Mouse (Mus musculus): ENCODE results near the gene Gm4969. TPM values are rescaled to one million over a fixed set of nuclear protein-coding genes. Genes with fewer than 3 reads are reported as not detected.
A peak's percentile ranks its signal among the peaks of the same experiment; 100 is the strongest.
"Not testable (repeated sequence)": the region's sequence is repeated elsewhere in the genome, so short reads cannot be mapped to it uniquely, and the experiment has no call there.

Gene Gm4969
- total RNA-seq (2021), result under 1 TPM; 0.16 to 0.40 TPM
- long read RNA-seq, experiment 1, result 0 reads
- long read RNA-seq, experiment 2, partial matches to known transcripts, result 0 of 1 reads
- long read RNA-seq, experiment 2, other reads (novel, unspliced or antisense), result 1 of 1 reads

DNA sequence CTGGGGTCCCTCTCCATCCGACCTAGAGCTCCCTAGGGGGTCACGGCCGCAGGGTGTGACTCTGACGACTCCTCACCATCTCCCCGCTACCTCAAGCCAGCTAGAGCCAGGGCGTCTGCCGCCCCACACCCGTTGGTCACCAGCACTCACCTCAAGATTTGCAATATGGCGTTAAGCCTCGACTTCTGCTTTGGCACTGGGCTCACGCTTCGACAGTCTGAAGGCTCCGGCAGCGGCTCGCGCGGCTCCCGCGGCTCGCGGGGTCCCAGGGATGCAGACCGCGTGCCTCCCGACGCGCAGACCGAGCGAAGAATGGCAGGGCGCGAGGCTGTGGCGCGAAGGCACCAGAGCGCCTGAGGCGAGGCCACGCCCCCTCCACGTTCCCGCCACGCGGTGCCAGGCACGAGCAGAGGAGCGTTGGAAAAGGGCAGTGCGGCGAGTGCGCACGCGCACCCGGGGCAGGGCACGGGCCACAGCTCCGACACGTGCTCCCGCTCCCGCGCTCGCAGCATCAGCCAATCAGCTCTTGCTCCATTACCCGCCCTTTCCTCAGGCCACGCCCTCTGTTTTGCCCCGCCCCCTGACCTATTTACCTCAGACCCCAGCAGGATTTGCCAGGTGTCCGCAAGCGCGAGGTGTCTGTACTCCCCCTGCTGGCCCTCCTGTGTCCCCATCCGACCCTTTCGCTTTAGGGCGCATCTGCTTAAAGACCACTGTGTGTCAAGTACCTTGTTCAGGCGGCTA, at the start of gene Gm4969:
TSS of gene Gm4969 (minus strand) at position 341 of the 744 bp plus-strand sequence.
- peak; percentile 34 to 37 for DNase-seq (ENCODE audit: low spot score in 2 of 2)

DNA sequence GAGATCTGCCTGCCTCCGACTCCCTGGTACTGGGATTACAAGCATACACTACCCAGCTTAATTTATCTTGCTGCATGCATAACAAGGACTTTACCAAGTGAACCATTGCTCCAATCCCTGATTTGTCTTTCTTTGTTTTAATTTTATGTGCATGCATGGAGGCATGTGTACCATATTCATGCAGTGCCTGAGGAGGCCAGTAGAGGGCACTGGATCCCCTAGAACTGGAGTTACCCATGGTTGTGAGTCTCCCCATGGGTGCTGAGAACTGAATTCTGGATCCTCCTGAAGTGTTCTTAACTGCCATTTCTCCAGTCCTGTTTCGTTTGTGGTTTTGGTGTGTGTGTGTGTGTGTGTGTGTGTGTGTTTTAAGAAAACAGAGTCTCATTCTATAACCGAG, 48.8 kb upstream of the Gm4969 start:
- DNase-seq (ENCODE audit: low spot score in 2 of 2), result no peak

- no peak for DNase-seq (ENCODE audit: low spot score in 2 of 2)
Observed at GRCm38 (mm10) chr7:19165656-19166423, 47.7 kb upstream of the Gm4969 start, which contains the start of gene Gipr. TSS of gene Gipr (minus strand) at chr7:19166127.

DNA sequence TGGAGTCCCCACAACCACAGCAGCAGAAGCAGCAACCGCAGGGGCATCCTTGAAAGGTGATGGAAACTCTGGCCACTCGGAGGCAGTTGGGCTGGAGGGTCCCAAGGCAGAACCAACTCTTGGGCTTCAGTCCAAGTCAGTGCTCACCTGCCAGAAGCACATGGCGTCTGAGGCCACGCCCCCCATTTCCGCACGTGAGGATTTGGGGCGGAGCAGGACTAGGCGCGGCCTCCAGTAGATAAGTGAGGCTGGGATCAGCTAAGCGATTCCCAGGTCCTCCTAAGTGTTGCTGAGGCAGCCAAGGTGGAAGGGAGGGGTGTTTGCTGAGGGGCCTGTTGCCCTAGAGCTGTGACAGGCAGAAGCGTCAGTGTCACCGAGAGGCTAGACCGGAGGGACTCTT, 46.8 kb upstream of the Gm4969 start:
- DNase-seq (ENCODE audit: low spot score in 2 of 2), result no peak

DNA sequence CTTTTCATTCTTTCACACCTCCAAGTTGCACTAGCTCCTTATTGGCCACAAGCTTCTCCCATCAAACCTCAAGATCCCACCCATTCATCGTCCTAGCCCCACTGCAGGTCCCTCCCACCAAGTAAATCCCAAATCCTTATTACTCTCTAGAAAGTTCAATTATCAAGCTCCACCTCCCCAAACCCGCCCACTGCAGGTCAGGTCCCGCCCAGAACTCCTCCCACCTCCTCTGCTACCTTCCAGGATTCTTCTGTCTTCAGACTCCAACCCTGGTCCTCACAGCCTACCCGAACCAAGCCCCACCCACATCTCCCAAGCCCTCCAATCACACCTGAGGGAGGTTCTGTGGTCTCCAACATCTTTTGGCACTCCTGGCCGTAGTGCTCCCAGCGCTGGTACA, 46.0 kb upstream of the Gm4969 start:
- no peak for DNase-seq (ENCODE audit: low spot score in 2 of 2)

DNA sequence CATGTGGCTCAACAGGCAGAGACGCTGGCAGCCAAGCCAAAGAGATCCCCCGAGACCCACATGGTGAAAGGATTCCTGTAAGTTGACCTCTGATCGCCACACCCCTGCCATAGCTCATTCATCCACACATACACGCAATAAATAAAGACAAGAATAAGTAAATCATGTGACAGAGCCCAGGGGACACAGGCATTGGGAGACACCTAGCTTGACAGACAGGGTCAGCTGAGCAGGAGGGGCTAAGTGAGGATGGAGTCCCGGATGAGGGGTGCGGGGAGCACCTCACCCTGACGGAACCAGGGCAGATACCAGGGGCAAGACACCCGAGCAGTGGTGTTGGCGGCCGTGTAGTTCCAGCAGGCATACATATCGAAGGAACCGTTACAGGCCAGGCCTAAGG, 45.6 kb upstream of the Gm4969 start:
- no peak for DNase-seq (ENCODE audit: low spot score in 2 of 2)

DNA sequence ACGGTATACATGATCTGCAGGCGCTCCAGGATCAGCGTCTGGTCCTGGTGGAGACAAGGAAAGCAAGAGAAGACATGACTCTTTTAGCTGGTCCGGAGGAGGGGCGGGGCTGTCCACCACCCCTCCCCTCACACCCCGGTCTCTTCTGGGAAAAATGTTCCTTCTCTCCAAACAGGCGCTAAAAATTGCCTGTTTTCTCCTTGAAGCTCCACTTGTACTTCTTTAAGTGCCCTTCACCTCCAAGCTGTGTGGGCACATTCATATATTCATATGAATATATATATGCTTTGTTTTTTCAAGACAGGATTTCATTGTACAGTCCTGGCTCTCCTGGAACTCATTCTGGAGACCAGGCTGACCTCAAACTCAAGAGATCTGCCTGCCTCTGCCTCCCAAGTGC, 44.8 kb upstream of the Gm4969 start:
- DNase-seq (ENCODE audit: low spot score in 2 of 2), result no peak

DNA sequence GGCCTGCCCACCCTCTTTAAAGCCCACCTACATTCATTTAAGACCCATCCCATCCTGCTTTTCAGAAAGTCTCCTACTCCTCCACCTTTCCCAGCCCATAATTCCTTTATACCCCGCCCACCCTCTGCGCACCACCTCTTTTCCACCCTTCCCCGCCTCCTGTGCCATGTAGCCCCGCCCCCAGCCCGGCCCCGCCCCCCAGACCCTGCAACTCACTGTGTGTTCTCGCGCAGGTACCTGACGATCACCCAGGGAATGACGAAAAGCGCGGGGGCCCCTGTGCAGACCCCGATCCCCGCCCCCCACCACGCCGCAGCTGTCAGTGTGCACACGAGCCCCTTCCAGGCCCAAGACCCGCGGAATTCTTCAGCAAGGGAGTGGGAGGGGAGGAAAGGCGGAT, 41.9 kb upstream of the Gm4969 start:
- DNase-seq (ENCODE audit: low spot score in 2 of 2), result no peak

DNA sequence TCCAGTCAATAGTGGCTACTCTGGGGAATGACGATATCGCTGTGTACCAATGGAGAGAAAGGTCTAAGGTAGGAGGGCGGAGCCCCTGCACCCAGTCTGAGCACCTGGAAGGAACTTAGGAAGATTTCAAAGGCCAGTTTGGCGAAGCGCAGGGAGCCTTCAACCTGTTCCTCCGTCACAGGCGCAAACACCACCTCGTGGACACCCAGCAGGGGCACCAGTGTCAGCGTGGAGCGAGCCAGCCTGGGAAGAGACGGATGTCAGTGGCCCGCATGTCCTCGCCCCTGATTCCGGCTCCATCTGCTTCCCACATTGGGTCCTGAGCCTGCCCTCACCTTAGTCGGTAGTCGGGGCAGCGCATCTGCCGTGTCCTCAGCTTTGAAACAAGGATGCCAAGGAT, 41.2 kb upstream of the Gm4969 start:
- DNase-seq (ENCODE audit: low spot score in 2 of 2), result no peak

GRCm38 (mm10) chr7:19158601-19159000, 40.4 kb upstream of the Gm4969 start:
- DNase-seq (ENCODE audit: low spot score in 2 of 2), result no peak

GRCm38 (mm10) chr7:19157160-19157800, 39.1 kb upstream of the Gm4969 start:
- peak; percentile 94 to 97 for DNase-seq (ENCODE audit: low spot score in 2 of 2)

GRCm38 (mm10) chr7:19155825-19156475, 37.8 kb upstream of the Gm4969 start:
- DNase-seq (ENCODE audit: low spot score in 2 of 2), result no peak

DNA sequence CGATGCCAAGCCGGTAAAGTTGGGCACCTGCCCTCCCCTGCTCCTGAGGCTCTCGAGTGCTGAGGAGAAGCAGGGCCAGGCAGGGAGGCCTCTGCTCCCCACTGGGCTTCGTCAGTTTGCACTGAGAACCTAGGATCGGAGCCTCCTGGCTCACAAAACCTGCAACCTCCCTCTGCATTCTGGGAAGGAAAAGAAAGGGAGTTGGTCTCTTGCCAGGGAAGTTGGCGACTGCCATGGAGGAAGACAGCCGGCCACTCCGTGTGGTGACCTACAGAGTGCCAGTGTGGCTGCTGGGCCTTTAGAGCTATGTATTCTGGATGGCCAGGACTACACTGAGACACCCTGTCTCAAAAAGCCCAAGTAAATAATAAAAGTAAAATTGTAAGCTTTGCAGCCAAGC, 36.6 kb upstream of the Gm4969 start:
- DNase-seq (ENCODE audit: low spot score in 2 of 2), result no peak

GRCm38 (mm10) chr7:19151121-19151520, 33.0 kb upstream of the Gm4969 start:
- not testable (repeated sequence) for DNase-seq (ENCODE audit: low spot score in 2 of 2)

DNA sequence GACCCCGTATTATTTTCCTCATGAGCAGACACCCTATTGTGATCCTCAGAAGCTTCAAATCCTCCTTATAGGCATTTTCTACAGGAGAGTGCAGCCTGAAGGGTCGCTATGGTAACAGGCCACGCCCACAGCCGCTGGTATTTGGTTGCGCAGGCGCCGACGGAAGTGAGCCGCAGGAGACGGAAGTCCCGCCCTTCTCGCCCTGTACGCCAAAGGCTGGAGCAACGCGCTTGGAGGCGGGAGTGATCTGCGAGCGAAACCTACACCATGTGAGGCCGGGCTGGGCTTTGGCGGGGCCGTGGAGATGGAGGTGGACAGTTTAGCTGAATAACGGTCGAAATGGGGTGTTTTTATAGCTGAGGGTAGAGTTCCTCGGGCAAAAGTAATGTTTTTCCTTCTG, 31.5 kb upstream of the Gm4969 start, which contains the start of gene Snrpd2:
TSS of gene Snrpd2 (plus strand) at position 97 of the 400 bp plus-strand sequence.
- peak; percentile 97 for DNase-seq (ENCODE audit: low spot score in 2 of 2)

DNA sequence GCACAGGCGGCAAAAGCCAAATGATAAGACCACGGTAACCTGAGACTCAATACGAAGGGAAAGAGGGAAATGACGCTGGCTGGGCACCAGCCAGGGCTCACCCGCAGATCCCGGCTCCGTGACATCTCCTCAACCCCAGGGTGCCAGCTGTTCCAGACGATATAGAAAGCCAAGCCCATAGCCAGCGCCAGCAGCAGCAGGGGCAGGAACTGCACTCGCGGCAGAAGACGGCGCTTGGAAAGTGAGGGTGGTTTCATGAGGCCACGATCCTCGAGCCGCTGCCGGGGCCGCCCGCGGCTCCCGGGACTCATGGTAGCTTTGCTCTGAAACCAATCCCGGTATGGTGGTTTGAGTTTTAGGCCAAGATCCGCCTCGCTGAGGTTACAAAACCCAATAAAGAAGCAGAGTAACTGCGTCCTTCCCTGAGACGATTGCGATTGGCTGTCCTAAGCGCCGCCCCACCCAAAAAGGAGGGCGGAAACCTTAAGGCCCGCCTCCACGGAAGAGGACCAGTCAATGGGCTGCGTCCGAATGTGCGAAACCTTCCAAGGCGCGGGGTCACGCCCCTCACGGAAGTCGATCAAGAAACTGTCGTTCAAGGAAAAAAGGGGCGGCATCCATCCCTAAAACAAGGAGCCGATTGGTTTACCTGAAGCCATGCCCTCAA, 30.8 kb upstream of the Gm4969 start, which contains the start of gene Qpctl:
TSS of gene Qpctl (minus strand) at position 417 of the 667 bp plus-strand sequence.
- DNase-seq (ENCODE audit: low spot score in 2 of 2), result peak; percentile 97 to 99

DNA sequence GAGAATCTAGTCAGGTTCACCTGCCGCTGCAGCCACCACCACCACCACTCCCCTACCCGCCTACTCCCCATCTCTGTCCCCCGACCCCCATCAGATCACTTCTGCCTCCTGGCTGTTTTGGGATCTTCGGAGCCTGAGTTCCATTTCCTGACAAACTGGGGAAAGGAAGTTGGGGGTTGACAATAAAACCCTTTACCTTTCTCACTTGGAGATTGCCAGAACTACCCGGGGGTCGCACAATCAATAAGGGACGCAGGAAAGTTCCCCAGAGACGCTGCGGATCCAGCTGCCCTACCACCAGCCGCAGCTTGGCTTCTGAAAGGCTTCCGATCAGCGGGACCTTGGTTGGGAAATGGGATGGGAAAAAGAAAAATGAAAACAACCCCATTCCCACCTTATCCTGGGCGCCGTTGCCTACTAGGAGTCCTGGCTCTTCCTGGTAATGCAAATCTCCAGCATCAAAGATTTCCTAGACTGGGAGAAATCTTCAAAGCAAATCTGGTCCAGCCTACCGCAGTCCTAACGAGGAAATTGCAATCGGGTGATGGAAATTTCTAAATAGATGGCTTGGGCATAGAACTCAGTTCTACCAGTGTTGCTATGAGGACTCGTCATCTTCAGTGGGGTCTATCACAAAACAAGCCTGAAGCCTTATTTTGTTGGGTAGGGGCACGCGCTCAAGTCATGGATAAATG, 30.2 kb upstream of the Gm4969 start:
- DNase-seq (ENCODE audit: low spot score in 2 of 2), result no peak

- no peak for DNase-seq (ENCODE audit: low spot score in 2 of 2)
Observed at GRCm38 (mm10) chr7:19147497-19148045, 29.4 kb upstream of the Gm4969 start.

- DNase-seq (ENCODE audit: low spot score in 2 of 2), result no peak
Observed at GRCm38 (mm10) chr7:19146793-19147192, 28.6 kb upstream of the Gm4969 start.

DNA sequence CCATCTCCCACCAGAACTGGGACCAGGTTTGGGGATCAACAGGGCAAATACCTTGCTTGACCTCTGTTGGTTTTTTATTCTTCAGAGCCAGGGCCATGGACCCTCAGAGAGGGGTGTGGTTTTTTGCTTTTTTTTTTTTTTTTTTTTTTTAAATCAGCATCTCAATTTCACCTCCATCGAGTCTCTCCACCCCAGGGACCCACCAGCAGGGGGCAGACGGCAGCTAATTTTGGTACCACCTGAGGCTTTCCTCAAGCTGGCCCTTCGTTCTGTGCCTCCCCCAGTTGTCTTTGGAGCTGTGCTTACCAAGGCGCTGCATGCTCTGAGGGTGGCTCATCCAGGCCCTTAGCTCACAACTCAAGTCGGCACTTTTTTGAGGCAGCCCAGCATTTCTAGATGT, 19.2 kb upstream of the Gm4969 start:
- DNase-seq (ENCODE audit: low spot score in 2 of 2), result peak; percentile 61 to 74

All from left cerebral cortex, adult 18-20 months (tissue).